Mouse (Mus musculus): Measurements from ENCODE around the gene Ntng1. TPM values are rescaled to one million over a fixed set of nuclear protein-coding genes. Genes with fewer than 3 reads are reported as not detected.

The Ntng1 gene
- polyA plus RNA-seq, 1 experiment from 2014 or later, result 22.5 TPM

- WGBS, result 66% methylated on average over 3 of the region's 3 CpGs
- Histone ChIP-seq H3K4me2 (ENCODE audit: low read depth, low read length) (no peak overlapping the region), H3K9me3 (ENCODE audit: control insufficient read depth, low read length) (no peaks in the 10 kb centered on the region), H3K4me3 (ENCODE audit: low read depth, low read length) (no peak overlapping the region), H3K4me1 (ENCODE audit: control insufficient read depth, insufficient read depth, low read length) (no peaks in the 10 kb centered on the region), H3K27me3 (ENCODE audit: control insufficient read depth, insufficient read depth, low read length) (no peaks in the 10 kb centered on the region), H3K9ac (replicated peaks; ENCODE audit: low read depth, low read length) (no peak overlapping the region), H3K27ac (ENCODE audit: low read depth, low read length) (no peak overlapping the region), H3K36me3 (ENCODE audit: control insufficient read depth, insufficient read depth, low read length) (no peaks in the 10 kb centered on the region)
- ATAC-seq (ENCODE audit: low read depth), result 0 out of 2 replicates have a peak, but pooled peaks have one; percentile 21
Observed at GRCm38 (mm10) chr3:109803616-109804015, 340.2 kb downstream of the Ntng1 start.

- Histone ChIP-seq H3K9me3 (ENCODE audit: control insufficient read depth, low read length) (no peaks in the 10 kb centered on the region), H3K27me3 (ENCODE audit: control insufficient read depth, insufficient read depth, low read length) (no peaks in the 10 kb centered on the region), H3K36me3 (ENCODE audit: control insufficient read depth, insufficient read depth, low read length) (no peaks in the 10 kb centered on the region), H3K4me3 (ENCODE audit: low read depth, low read length) (no peak overlapping the region), H3K4me1 (ENCODE audit: control insufficient read depth, insufficient read depth, low read length) (no peaks in the 10 kb centered on the region), H3K27ac (ENCODE audit: low read depth, low read length) (no peak overlapping the region), H3K9ac (replicated peaks; ENCODE audit: low read depth, low read length) (no peak overlapping the region), H3K4me2 (ENCODE audit: low read depth, low read length) (no peak overlapping the region)
- WGBS, result 74% methylated on average over 11 of the region's 11 CpGs
- no peak for ATAC-seq (ENCODE audit: low read depth)
Observed at GRCm38 (mm10) chr3:109797354-109797753, 346.5 kb downstream of the Ntng1 start.

GRCm38 (mm10) chr3:109783231-109783630 lies 360.6 kb downstream of the Ntng1 start:
- no peak overlapping the region for H3K9ac ChIP-seq (replicated peaks; ENCODE audit: low read depth, low read length)
- 0 out of 2 replicates have a peak overlapping the region, but pooled peaks have one; percentile 76 for H3K4me2 ChIP-seq (ENCODE audit: low read depth, low read length)
- H3K36me3 ChIP-seq (ENCODE audit: control insufficient read depth, insufficient read depth, low read length), result no peaks in the 10 kb centered on the region
- ATAC-seq (ENCODE audit: low read depth), result no peak; the same call in 1 of the 2 replicates
- peak overlapping the region; percentile 72 for H3K27ac ChIP-seq (ENCODE audit: low read depth, low read length)
- peaks cover 12% of the 10 kb centered on the region for H3K4me1 ChIP-seq (ENCODE audit: control insufficient read depth, insufficient read depth, low read length)
- 9% methylated on average over 5 of the region's 5 CpGs for WGBS
- H3K4me3 ChIP-seq (ENCODE audit: low read depth, low read length), result no peak overlapping the region
- H3K27me3 ChIP-seq (ENCODE audit: control insufficient read depth, insufficient read depth, low read length), result no peaks in the 10 kb centered on the region
- no peaks in the 10 kb centered on the region for H3K9me3 ChIP-seq (ENCODE audit: control insufficient read depth, low read length)

- Histone ChIP-seq H3K27ac (ENCODE audit: low read depth, low read length) (peak overlapping the region; percentile 72), H3K27me3 (ENCODE audit: control insufficient read depth, insufficient read depth, low read length) (no peaks in the 10 kb centered on the region), H3K9ac (replicated peaks; ENCODE audit: low read depth, low read length) (peak overlapping the region; percentile 57), H3K36me3 (ENCODE audit: control insufficient read depth, insufficient read depth, low read length) (no peaks in the 10 kb centered on the region), H3K4me2 (ENCODE audit: low read depth, low read length) (peak overlapping the region; percentile 76), H3K4me1 (ENCODE audit: control insufficient read depth, insufficient read depth, low read length) (peaks cover 12% of the 10 kb centered on the region), H3K9me3 (ENCODE audit: control insufficient read depth, low read length) (no peaks in the 10 kb centered on the region), H3K4me3 (ENCODE audit: low read depth, low read length) (peak overlapping the region; percentile 36)
- ATAC-seq (ENCODE audit: low read depth), result peak; percentile 87
- WGBS, result 5% methylated on average over 27 of the region's 27 CpGs
Observed at GRCm38 (mm10) chr3:109782289-109782951, 361.4 kb downstream of the Ntng1 start.

- Histone ChIP-seq H3K9me3 (ENCODE audit: control insufficient read depth, low read length) (no peaks in the 10 kb centered on the region), H3K4me1 (ENCODE audit: control insufficient read depth, insufficient read depth, low read length) (peaks cover 12% of the 10 kb centered on the region), H3K36me3 (ENCODE audit: control insufficient read depth, insufficient read depth, low read length) (no peaks in the 10 kb centered on the region), H3K9ac (replicated peaks; ENCODE audit: low read depth, low read length) (no peak overlapping the region), H3K4me2 (ENCODE audit: low read depth, low read length) (peak overlapping the region; percentile 76; the same call in 1 of the 2 replicates), H3K4me3 (ENCODE audit: low read depth, low read length) (0 out of 2 replicates have a peak overlapping the region, but pooled peaks have one; percentile 36), H3K27me3 (ENCODE audit: control insufficient read depth, insufficient read depth, low read length) (no peaks in the 10 kb centered on the region), H3K27ac (ENCODE audit: low read depth, low read length) (peak overlapping the region; percentile 72; the same call in 1 of the 2 replicates)
- no peak for ATAC-seq (ENCODE audit: low read depth)
- 61% methylated on average over 7 of the region's 7 CpGs for WGBS
Observed at GRCm38 (mm10) chr3:109781917-109782288, 361.9 kb downstream of the Ntng1 start.

GRCm38 (mm10) chr3:109775200-109775599 lies 368.6 kb downstream of the Ntng1 start:
- H3K4me3 ChIP-seq (ENCODE audit: low read depth, low read length), result no peak overlapping the region
- H3K27me3 ChIP-seq (ENCODE audit: control insufficient read depth, insufficient read depth, low read length), result no peaks in the 10 kb centered on the region
- no peak overlapping the region for H3K9ac ChIP-seq (replicated peaks; ENCODE audit: low read depth, low read length)
- H3K36me3 ChIP-seq (ENCODE audit: control insufficient read depth, insufficient read depth, low read length), result no peaks in the 10 kb centered on the region
- H3K9me3 ChIP-seq (ENCODE audit: control insufficient read depth, low read length), result no peaks in the 10 kb centered on the region
- no peaks in the 10 kb centered on the region for H3K4me1 ChIP-seq (ENCODE audit: control insufficient read depth, insufficient read depth, low read length)
- no peak overlapping the region for H3K27ac ChIP-seq (ENCODE audit: low read depth, low read length)
- no peak for ATAC-seq (ENCODE audit: low read depth)
- 49% methylated on average over 2 of the region's 2 CpGs for WGBS
- H3K4me2 ChIP-seq (ENCODE audit: low read depth, low read length), result no peak overlapping the region

- Histone ChIP-seq H3K4me2 (ENCODE audit: low read depth, low read length) (no peak overlapping the region), H3K27me3 (ENCODE audit: control insufficient read depth, insufficient read depth, low read length) (no peaks in the 10 kb centered on the region), H3K36me3 (ENCODE audit: control insufficient read depth, insufficient read depth, low read length) (no peaks in the 10 kb centered on the region), H3K9me3 (ENCODE audit: control insufficient read depth, low read length) (no peaks in the 10 kb centered on the region), H3K4me3 (ENCODE audit: low read depth, low read length) (no peak overlapping the region), H3K27ac (ENCODE audit: low read depth, low read length) (no peak overlapping the region), H3K4me1 (ENCODE audit: control insufficient read depth, insufficient read depth, low read length) (no peaks in the 10 kb centered on the region), H3K9ac (replicated peaks; ENCODE audit: low read depth, low read length) (no peak overlapping the region)
- ATAC-seq (ENCODE audit: low read depth), result no peak
- WGBS, result 93% methylated on average over 14 of the region's 14 CpGs
Observed at GRCm38 (mm10) chr3:109772120-109772519, 371.7 kb downstream of the Ntng1 start.

GRCm38 (mm10) chr3:109766939-109767338 lies 376.9 kb downstream of the Ntng1 start:
- no peaks in the 10 kb centered on the region for H3K9me3 ChIP-seq (ENCODE audit: control insufficient read depth, low read length)
- no peak overlapping the region for H3K9ac ChIP-seq (replicated peaks; ENCODE audit: low read depth, low read length)
- WGBS, result 77% methylated on average over 3 of the region's 3 CpGs
- no peaks in the 10 kb centered on the region for H3K36me3 ChIP-seq (ENCODE audit: control insufficient read depth, insufficient read depth, low read length)
- no peaks in the 10 kb centered on the region for H3K27me3 ChIP-seq (ENCODE audit: control insufficient read depth, insufficient read depth, low read length)
- ATAC-seq (ENCODE audit: low read depth), result no peak
- H3K4me2 ChIP-seq (ENCODE audit: low read depth, low read length), result no peak overlapping the region
- H3K27ac ChIP-seq (ENCODE audit: low read depth, low read length), result no peak overlapping the region
- H3K4me3 ChIP-seq (ENCODE audit: low read depth, low read length), result no peak overlapping the region
- no peaks in the 10 kb centered on the region for H3K4me1 ChIP-seq (ENCODE audit: control insufficient read depth, insufficient read depth, low read length)

GRCm38 (mm10) chr3:109765608-109766007 lies 378.2 kb downstream of the Ntng1 start:
- ATAC-seq (ENCODE audit: low read depth), result no peak
- H3K4me3 ChIP-seq (ENCODE audit: low read depth, low read length), result no peak overlapping the region
- H3K9me3 ChIP-seq (ENCODE audit: control insufficient read depth, low read length), result no peaks in the 10 kb centered on the region
- no peaks in the 10 kb centered on the region for H3K36me3 ChIP-seq (ENCODE audit: control insufficient read depth, insufficient read depth, low read length)
- 81% methylated on average over 2 of the region's 2 CpGs for WGBS
- H3K9ac ChIP-seq (replicated peaks; ENCODE audit: low read depth, low read length), result no peak overlapping the region
- no peak overlapping the region for H3K27ac ChIP-seq (ENCODE audit: low read depth, low read length)
- no peak overlapping the region for H3K4me2 ChIP-seq (ENCODE audit: low read depth, low read length)
- no peaks in the 10 kb centered on the region for H3K27me3 ChIP-seq (ENCODE audit: control insufficient read depth, insufficient read depth, low read length)
- H3K4me1 ChIP-seq (ENCODE audit: control insufficient read depth, insufficient read depth, low read length), result no peaks in the 10 kb centered on the region
